Mouse (Mus musculus) midbrain, embryonic 16.5 days (tissue): ENCODE measurements around the gene Pigg. TPM values are rescaled to one million over a fixed set of nuclear protein-coding genes. Genes with fewer than 3 reads are reported as not detected.

Source experiments
- ATAC-seq: fragments of 200-750 bp; cut with Nextera tagmentation; 2 replicates; pipeline ENCODE4 v1.8.0; 2017; ENCODE audit warnings: moderate TSS enrichment
- H3K27ac ChIP-seq: fragments of 300-500 bp; sonication (generic); 2 replicates; pipeline ENCODE4 v1.5.1; 2014; ENCODE audit warnings: mild to moderate bottlenecking, low read length, mixed read lengths
- H3K27me3 ChIP-seq: fragments of 300-500 bp; sonication (generic); 2 replicates; pipeline ENCODE4 v1.6.1; 2014; ENCODE audit warnings: low read depth, low read length, mixed read lengths; ENCODE audit not compliant: control insufficient read depth, insufficient read depth
- H3K36me3 ChIP-seq: fragments of 300-500 bp; sonication (generic); 2 replicates; pipeline ENCODE4 v1.6.1; 2014; ENCODE audit warnings: mild to moderate bottlenecking, low read length, moderate library complexity, mixed read lengths; ENCODE audit not compliant: control insufficient read depth, insufficient read depth
- H3K4me1 ChIP-seq: fragments of 300-500 bp; sonication (generic); 2 replicates; pipeline ENCODE4 v1.6.1; 2014; ENCODE audit warnings: mild to moderate bottlenecking, low read length, mixed read lengths; ENCODE audit not compliant: control insufficient read depth, insufficient read depth
- H3K4me2 ChIP-seq: fragments of 300-500 bp; sonication (generic); 2 replicates; pipeline ENCODE4 v1.6.1; 2014; ENCODE audit warnings: mild to moderate bottlenecking, low read length, mixed read lengths
- H3K4me3 ChIP-seq: fragments of 300-500 bp; sonication (generic); 2 replicates; pipeline ENCODE4 v1.5.1; 2014; ENCODE audit warnings: low read depth, mild to moderate bottlenecking, low read length, moderate library complexity, mixed read lengths
- H3K9ac ChIP-seq: fragments of 300-500 bp; sonication (generic); 2 replicates; pipeline ENCODE4 v1.6.1; 2014; ENCODE audit warnings: low read depth, low read length, mixed read lengths
- H3K9me3 ChIP-seq: fragments of 300-500 bp; sonication (generic); replicated peaks from 2 replicates; pipeline ENCODE4 v1.6.1; 2014; ENCODE audit warnings: mild to moderate bottlenecking, low read length, mixed read lengths; ENCODE audit not compliant: control insufficient read depth, poor library complexity, severe bottlenecking
- WGBS: fragments of 180-500 bp; shearing (Covaris S2); extraction: QIAGEN DNeasy Blood & Tissue Kit; methylation state at CpG from one replicate; pipeline ENCODE4 v1.1.7; 2014; 5-methylcytosine and 5-hydroxymethylcytosine counted together
- polyA plus RNA-seq: library from polyadenylated mRNA; unstranded; fragments of >200 nt; fragmentation: Nextera tagmentation; extraction: Ambion mirVana; gene quantifications from 2 replicates; pipeline ENCODE4 v1.2.1, GENCODE M21; 2015

The Pigg gene
- polyA plus RNA-seq, 1 experiment from 2014 or later, result 5.5 TPM

- H3K27me3 ChIP-seq, result no peaks in the 10 kb centered on the region
- 86% methylated on average over 2 of the region's 2 CpGs for WGBS
- ATAC-seq, result no peak
These were observed 73.2 kb downstream of the Pigg start for GRCm38 (mm10) chr5:108385632-108386031.

GRCm38 (mm10) chr5:108386449-108386848 lies 74.0 kb downstream of the Pigg start:
- Histone ChIP-seq H3K4me1 (no peaks in the 10 kb centered on the region), H3K27ac (no peak overlapping the region), H3K9me3 (0 out of 2 replicates have a peak, but pooled peaks cover 2% of the 10 kb centered on the region), H3K9ac (no peak overlapping the region), H3K27me3 (no peaks in the 10 kb centered on the region), H3K4me2 (no peak overlapping the region), H3K4me3 (no peak overlapping the region), H3K36me3 (no peaks in the 10 kb centered on the region)
- no peak for ATAC-seq
- WGBS, result 68% methylated on average over 4 of the region's 4 CpGs

More at GRCm38 (mm10) chr5:108385632-108386031, 73.2 kb downstream of the Pigg start:
- Histone ChIP-seq H3K27ac (no peak overlapping the region), H3K9me3 (0 out of 2 replicates have a peak, but pooled peaks cover 2% of the 10 kb centered on the region), H3K4me2 (no peak overlapping the region), H3K9ac (no peak overlapping the region), H3K4me3 (no peak overlapping the region), H3K4me1 (no peaks in the 10 kb centered on the region), H3K36me3 (no peaks in the 10 kb centered on the region)

DNA sequence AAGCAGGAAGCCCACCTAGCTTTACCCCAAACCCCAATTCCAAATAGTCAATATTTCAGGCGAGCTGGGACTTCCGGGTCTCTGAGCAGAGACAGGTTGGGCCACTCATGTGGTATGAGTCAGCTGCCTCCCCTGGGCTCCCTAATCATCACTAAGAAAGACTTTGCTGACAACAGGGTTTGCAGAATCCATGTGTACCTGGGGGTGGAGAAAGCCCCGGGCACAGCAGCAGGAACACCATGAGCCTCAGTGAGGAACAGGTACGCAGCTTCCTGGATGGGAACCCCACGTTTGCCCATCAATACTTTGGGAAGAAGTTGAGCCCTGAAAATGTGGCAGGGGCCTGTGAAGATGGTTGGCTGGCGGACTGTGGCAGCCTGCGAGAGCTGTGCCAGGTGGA lies 75.8 kb downstream of the Pigg start, which contains the start of gene Pde6b:
Gene Pde6b (plus strand): TSS at position 191 of the 400 bp plus-strand sequence.
- no peak for ATAC-seq
- Histone ChIP-seq H3K4me2 (no peak within 1 kb of the TSS), H3K9ac (no peak within 1 kb of the TSS), H3K4me1 (no peaks in the 10 kb centered on the region), H3K9me3 (no peaks in the 10 kb centered on the region), H3K36me3 (no peaks in the 10 kb centered on the region), H3K4me3 (no peak within 1 kb of the TSS), H3K27me3 (no peaks in the 10 kb centered on the region), H3K27ac (no peak within 1 kb of the TSS)
- 76% methylated on average over 7 of the region's 7 CpGs for WGBS

GRCm38 (mm10) chr5:108389744-108390143 lies 77.3 kb downstream of the Pigg start:
- no peak overlapping the region for H3K4me2 ChIP-seq
- no peak for ATAC-seq
- no peaks in the 10 kb centered on the region for H3K27me3 ChIP-seq
- no peaks in the 10 kb centered on the region for H3K4me1 ChIP-seq
- no peak overlapping the region for H3K9ac ChIP-seq
- H3K36me3 ChIP-seq, result no peaks in the 10 kb centered on the region
- WGBS, result 70% methylated on average over 3 of the region's 3 CpGs
- no peak overlapping the region for H3K4me3 ChIP-seq
- no peaks in the 10 kb centered on the region for H3K9me3 ChIP-seq
- no peak overlapping the region for H3K27ac ChIP-seq

Other genes with a start within 250 kb of the Pigg start
- gene Mtf2, start 246.9 kb upstream of the Pigg start, polyA plus RNA-seq, result 92.4 and 99.5 TPM in 2 replicates
- gene Tmed5, start 180.0 kb upstream of the Pigg start, polyA plus RNA-seq, result 17.1 and 23.3 TPM in 2 replicates
- gene Ccdc18, start 179.7 kb upstream of the Pigg start, polyA plus RNA-seq, result 2.5 and 2.7 TPM in 2 replicates
- gene Dr1, start 43.7 kb upstream of the Pigg start, polyA plus RNA-seq, result 46.4 and 50.9 TPM in 2 replicates
- 2.2 and 2.6 TPM in 2 replicates for gene Gm42517, start 55.3 kb downstream of the Pigg start, polyA plus RNA-seq
- 0.30 and 0.57 TPM in 2 replicates for gene Pde6b, start 75.8 kb downstream of the Pigg start, polyA plus RNA-seq
- 350 and 353 TPM in 2 replicates for gene Atp5k, start 121.8 kb downstream of the Pigg start, polyA plus RNA-seq
- 0.14 and 0.21 TPM in 2 replicates for gene Mfsd7a, start 136.3 kb downstream of the Pigg start, polyA plus RNA-seq
- 25.7 and 27.5 TPM in 2 replicates for gene Pcgf3, start 148.6 kb downstream of the Pigg start, polyA plus RNA-seq
- gene Cplx1, start 237.4 kb downstream of the Pigg start, polyA plus RNA-seq, result 70.7 and 88.6 TPM in 2 replicates